Mouse (Mus musculus) thymus, adult 2 months (tissue): Measurements from ENCODE around the gene Rere. TPM values are rescaled to one million over a fixed set of nuclear protein-coding genes. Genes with fewer than 3 reads are reported as not detected.

Experiments used
- DNase-seq: peaks from one replicate; pipeline ENCODE4 v3.0.0; 2021
- H3K27ac ChIP-seq: fragments of 200-500 bp; 2 replicates; pipeline ENCODE4 v1.5.1; 2012; ENCODE audit warnings: low read length, control low read depth; ENCODE audit not compliant: control insufficient read depth, insufficient read depth
- H3K27me3 ChIP-seq: fragments of 200-500 bp; 2 replicates; pipeline ENCODE4 v1.6.1; 2012; ENCODE audit warnings: mild to moderate bottlenecking, low read length, moderate library complexity, mixed read lengths; ENCODE audit not compliant: control insufficient read depth, insufficient read depth
- H3K36me3 ChIP-seq: fragments of 200-500 bp; 2 replicates; pipeline ENCODE4 v1.6.1; 2012; ENCODE audit warnings: mild to moderate bottlenecking, low read length, moderate library complexity; ENCODE audit not compliant: control insufficient read depth, insufficient read depth
- H3K4me1 ChIP-seq: fragments of 200-500 bp; replicated peaks from 2 replicates; pipeline ENCODE4 v1.6.1; 2012; ENCODE audit warnings: low read length; ENCODE audit not compliant: control insufficient read depth, insufficient read depth
- H3K4me3 ChIP-seq: fragments of 200-500 bp; 2 replicates; pipeline ENCODE4 v1.5.1; 2012; ENCODE audit warnings: mild to moderate bottlenecking, low read length, control low read depth, moderate library complexity; ENCODE audit not compliant: control insufficient read depth, insufficient read depth
- CTCF ChIP-seq: fragments of 200-500 bp; IDR thresholded peaks from 2 replicates; pipeline ENCODE4 v1.5.1; 2012; ENCODE audit warnings: mild to moderate bottlenecking, control low read depth, low read length, moderate library complexity, borderline replicate concordance; ENCODE audit not compliant: control insufficient read depth, poor library complexity, insufficient read depth; ENCODE audit errors: extremely low read depth
- POLR2A ChIP-seq: fragments of 200-500 bp; IDR thresholded peaks from 2 replicates; pipeline ENCODE4 v1.6.1; 2012; ENCODE audit warnings: mild to moderate bottlenecking, low read length, control low read depth, moderate library complexity; ENCODE audit not compliant: control insufficient read depth, poor library complexity, insufficient read depth; ENCODE audit errors: extremely low read depth
- WGBS: fragments of 180-500 bp; shearing (Covaris S2); methylation state at CpG from one replicate; pipeline ENCODE4 v1.1.7; 2018; 5-methylcytosine and 5-hydroxymethylcytosine counted together
- polyA plus RNA-seq: library from polyadenylated mRNA; depleted of rRNA; stranded (reverse); fragments of >200 nt; gene quantifications from 2 replicates; pipeline ENCODE4 v1.2.3, GENCODE M21; 2012

The Rere gene
- polyA plus RNA-seq, 1 experiment = 52.5 TPM

DNA sequence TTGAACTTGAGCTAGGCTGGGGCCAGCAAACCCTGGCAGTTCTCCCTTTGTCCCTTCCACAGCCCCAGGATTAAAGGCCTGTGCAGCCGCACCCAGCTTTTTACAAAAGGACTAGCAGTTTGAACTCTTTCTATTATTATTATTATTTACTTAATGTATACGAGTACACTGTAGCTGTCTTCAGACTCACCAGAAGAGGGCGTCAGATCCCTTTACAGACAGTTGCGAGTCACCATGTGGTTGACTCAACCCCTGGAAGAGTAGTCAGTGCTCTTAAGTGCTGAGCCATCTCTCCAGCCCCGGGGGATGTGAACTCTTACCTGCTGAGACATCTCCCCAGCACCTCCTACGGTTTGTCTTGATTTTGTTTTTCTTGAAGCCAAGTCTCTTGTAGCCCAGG, 20.7 kb upstream of the Rere start:
- 39% methylated on average over 6 of the region's 6 CpGs for WGBS
- no peak overlapping the region for H3K4me3 ChIP-seq
- no peak for TF ChIP-seq CTCF
- TF ChIP-seq POLR2A = no peak
- H3K27me3 ChIP-seq = peaks cover 3% of the 10 kb centered on the region; the same call in 1 of the 2 replicates
- no peaks in the 10 kb centered on the region for H3K4me1 ChIP-seq
- H3K27ac ChIP-seq = no peak overlapping the region
- no peaks in the 10 kb centered on the region for H3K36me3 ChIP-seq
- no peak for DNase-seq

DNA sequence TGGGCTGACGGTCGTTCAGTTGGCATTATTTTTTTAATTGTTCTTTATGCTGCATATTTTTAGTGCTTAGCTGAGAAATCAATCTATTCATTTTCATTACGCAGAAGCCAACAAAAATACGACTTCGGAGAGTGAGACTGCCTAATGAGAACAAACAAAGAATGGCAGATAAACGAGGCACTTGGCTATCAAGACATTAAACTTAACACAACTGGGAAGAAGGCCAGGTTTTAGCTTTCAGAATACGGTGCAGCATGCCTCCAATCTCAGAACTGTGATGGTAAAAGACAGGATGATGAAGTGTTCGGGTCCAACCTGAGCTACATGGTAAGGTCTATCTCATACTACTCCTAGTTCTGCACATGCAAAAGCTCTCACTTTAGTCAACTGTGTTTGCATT, 19.1 kb upstream of the Rere start:
- 90% methylated on average over 8 of the region's 8 CpGs for WGBS
- DNase-seq = no peak

DNA sequence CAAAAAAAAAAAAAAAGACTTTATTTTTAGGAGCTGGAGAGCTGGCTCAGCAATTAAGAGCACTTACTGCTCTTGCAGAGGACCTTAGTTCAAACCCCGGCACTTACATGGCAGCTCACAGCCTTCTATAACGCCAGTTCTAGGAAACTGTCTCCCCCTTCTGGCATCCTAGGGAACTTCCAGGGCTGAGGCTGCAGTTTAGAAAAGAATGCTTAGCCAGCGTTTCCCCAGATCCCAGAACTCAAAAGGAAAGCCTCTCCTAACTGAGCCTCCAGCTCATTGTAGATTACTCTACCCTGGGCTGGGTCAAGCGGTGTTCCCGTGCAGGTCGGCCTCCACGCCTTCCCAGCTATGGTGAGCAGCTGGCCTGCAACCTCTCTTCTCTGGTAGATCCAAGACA, 16.5 kb upstream of the Rere start:
- peak; percentile 36 for DNase-seq
- TF ChIP-seq CTCF (0 out of 2 replicates have a peak, but pooled peaks have one; percentile 16), POLR2A (no peak)
- Histone ChIP-seq H3K27ac (no peak overlapping the region), H3K4me1 (peaks cover 12% of the 10 kb centered on the region), H3K36me3 (no peaks in the 10 kb centered on the region), H3K4me3 (no peak overlapping the region), H3K27me3 (peaks cover 11% of the 10 kb centered on the region; the same call in 1 of the 2 replicates)
- WGBS = 70% methylated on average over 7 of the region's 7 CpGs

More for the DNA sequence above, 19.1 kb upstream of the Rere start:
- no peak overlapping the region for H3K27ac ChIP-seq
- TF ChIP-seq POLR2A = no peak
- TF ChIP-seq CTCF = no peak
- H3K4me1 ChIP-seq = no peaks in the 10 kb centered on the region
- H3K27me3 ChIP-seq = peaks cover 8% of the 10 kb centered on the region; the same call in 1 of the 2 replicates
- no peak overlapping the region for H3K4me3 ChIP-seq
- no peaks in the 10 kb centered on the region for H3K36me3 ChIP-seq

DNA sequence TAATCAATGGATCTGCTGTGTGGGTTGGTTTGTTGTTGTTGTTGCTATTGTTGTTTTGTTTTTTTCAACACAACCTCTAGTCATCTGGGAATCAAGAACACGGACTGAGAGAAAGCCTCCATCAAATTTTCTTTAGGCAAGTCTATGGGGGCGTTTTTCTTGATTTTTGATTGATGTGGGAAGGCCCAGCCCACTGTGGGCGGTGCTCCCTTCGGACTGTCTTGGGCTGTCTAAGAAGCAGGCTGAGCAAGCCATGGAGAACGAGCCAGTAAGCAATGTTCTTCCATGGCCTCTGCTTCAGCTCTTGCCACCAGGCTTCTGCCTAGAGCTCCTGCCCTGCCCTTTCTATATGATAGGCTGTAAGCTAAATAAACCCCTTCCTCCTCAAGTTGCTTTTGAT, 16.0 kb upstream of the Rere start:
- Histone ChIP-seq H3K27ac (no peak overlapping the region), H3K4me1 (peaks cover 14% of the 10 kb centered on the region), H3K4me3 (no peak overlapping the region), H3K27me3 (peaks cover 11% of the 10 kb centered on the region; the same call in 1 of the 2 replicates), H3K36me3 (no peaks in the 10 kb centered on the region)
- TF ChIP-seq CTCF (no peak), POLR2A (no peak)
- DNase-seq = no peak
- 58% methylated on average over 5 of the region's 5 CpGs for WGBS

DNA sequence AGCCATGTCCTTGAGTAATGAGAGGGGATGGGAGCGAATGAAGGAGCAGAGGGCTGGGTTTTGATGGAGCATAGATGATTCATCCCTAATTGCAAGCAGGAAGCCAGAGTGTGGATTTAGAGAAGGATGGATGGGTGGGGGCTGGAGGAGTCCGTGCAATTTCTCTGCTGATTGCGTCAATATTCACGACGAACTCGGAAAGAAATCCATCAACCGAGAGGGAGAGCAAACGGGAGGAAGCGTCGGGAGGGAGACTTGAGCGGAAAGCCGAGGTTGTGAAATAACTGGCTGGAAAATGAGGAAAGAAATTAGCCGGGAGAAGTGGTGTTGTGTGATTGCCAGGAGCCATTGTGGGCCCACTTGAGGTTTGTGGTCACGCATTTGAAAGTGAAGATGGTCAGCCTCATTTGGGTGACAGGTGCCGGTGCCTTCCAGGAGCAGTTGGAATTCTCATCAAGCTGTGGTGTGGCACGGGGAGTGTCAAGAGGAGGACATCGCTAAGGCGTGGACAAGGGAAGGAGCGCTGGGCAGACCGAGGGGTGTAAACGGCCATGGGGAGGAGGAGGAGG, 14.7 kb upstream of the Rere start:
- Histone ChIP-seq H3K4me3 (no peak overlapping the region), H3K27me3 (peaks cover 11% of the 10 kb centered on the region; the same call in 1 of the 2 replicates), H3K36me3 (no peaks in the 10 kb centered on the region), H3K27ac (no peak overlapping the region), H3K4me1 (peaks cover 14% of the 10 kb centered on the region)
- TF ChIP-seq POLR2A = no peak
- no peak for TF ChIP-seq CTCF
- no peak for DNase-seq
- 68% methylated on average over 21 of the region's 21 CpGs for WGBS

DNA sequence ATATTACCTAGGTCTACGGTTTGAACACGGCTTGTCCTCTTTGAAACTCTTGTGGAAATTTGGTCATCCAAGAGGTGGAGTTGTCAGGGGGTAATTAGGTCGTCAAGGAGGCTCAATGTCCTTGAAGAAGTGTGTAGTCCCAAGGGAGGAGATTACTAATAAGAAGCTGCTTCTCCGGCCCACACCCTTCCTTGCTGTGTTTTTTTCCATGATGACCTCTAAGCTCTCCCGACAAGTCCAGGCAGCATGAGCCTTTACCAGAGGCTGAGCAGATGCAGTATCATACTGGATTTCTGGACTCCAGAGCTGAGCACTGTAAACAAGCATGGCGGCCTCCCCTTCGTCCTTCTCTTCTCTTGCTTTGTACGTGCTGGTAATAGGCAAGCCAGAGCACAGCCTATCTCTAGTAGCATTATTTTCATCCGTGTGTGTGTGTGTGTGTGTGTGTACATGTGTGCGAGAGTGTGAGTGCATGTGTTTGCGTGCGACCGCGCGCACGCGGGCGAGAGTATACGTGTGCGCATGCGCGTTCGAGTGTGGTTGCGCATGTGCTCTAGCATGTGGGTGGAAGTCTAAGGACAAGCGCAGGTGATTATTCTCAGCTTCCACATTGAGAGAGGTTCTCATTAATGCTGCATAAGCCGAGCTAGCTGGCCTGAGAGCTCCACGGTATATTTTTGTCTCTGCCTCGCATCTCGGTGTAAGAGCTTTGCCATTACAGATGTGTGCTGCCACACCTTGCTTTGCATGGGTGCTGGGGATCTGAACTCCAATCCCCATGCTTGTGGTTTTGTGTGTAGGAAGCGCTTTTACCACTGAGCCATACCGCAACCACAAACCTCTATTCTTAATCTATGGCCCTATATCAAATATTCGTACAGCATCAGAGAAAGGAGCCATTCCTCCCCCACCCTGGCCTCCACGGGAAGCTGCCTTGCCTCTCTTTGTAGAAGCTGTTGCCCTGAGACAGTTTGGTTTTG, 12.5 kb upstream of the Rere start:
- TF ChIP-seq CTCF = no peak
- TF ChIP-seq POLR2A = no peak
- no peak overlapping the region for H3K4me3 ChIP-seq
- DNase-seq = peak; percentile 36
- no peak overlapping the region for H3K27ac ChIP-seq
- peaks cover 10% of the 10 kb centered on the region for H3K27me3 ChIP-seq
- WGBS = 65% methylated on average over 33 of the region's 33 CpGs
- no peaks in the 10 kb centered on the region for H3K36me3 ChIP-seq
- peaks cover 14% of the 10 kb centered on the region for H3K4me1 ChIP-seq
